Mouse (Mus musculus) embryo, embryonic 9.5 days (tissue): ENCODE measurements around the gene Rrp9.

Source experiments
- DNase-seq: peaks from one replicate; pipeline ENCODE4 v3.0.0-alpha.2; 2017; ENCODE audit errors: extremely low spot score

Rrp9 gene

DNA sequence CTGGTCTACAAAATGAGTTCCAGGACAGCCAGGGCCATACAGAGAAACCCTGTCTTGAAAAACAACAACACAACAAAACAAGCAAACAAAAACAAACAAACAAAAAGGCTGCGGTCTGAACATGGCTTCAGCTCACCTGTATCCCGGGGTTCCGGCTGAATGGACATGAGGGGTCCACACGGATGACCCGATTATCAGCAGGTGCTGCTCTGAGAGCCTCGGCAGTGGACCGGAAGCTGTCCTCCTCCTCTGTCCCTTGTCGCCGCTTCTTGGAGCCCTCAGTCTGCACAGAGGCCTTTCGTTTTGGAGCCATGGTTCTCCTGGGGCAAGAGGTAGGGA is at the start of gene Rrp9:
Gene Rrp9 (plus strand): TSS at position 301 of the 339 bp plus-strand sequence.
- DNase-seq: no peak

DNA sequence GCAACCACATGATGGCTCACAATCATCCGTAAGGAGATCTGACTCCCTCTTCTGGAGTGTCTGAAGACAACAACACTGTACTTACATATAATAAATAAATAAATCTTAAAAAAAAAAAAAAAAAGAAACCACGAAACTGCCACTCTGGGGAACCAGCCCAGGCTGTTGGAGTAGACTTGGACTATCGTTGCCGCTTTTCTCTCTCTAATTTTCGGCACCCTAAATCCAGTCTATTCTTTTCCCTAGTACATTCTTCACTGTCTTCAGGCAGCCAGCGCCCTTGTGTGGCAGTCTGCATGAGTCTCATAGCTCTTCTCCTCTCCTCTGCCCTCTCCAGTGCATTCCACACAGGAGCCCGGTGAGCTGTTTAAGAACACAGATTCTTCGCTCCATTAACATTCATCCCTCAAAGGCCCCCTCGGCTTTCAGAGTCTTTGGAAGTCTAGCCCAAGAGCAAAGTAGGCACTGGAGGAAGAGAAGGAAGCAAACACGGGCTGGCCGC is 47.0 kb upstream of the Rrp9 start:
- DNase-seq: no peak

DNA sequence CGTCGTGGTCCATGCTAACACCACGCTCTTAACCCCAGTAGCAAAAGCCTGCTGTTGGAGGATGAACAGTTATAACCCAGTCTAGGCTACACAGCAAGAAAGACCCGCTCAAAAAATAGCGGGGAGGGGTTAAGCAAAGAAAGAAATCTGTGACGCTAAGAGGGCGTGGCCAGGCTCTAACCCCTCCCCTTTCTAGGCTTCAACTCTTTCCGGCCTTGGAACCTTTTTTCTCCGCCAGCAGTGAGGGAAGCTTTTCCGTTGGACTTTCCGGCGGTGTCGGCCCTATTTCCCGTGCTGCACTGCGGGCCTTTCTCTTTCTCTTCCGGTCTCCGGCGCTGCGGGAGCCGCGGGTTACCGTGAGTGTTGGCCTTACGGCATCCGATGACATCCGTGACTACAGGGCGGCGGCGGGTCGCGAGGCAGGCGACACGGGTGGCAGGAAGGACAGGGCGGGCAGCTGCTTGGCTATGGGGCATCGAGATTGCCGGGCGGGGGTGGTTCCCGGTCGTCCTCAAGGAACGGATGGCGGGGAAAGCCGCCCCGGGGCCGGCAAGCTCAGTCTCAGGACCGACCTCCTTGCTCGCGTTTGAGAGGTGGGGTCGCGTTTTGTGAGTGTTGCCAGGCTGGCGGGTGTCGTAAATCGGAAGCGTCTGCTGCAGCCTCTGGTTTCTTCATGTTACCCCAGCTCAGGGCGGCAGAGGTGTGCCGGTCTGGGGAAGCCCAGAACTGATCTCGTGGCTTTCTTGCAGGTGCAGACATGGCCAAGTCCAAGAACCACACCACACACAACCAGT is 46.3 kb upstream of the Rrp9 start, which contains the start of gene Rpl29:
Gene Rpl29 (plus strand): TSS at position 234 of the 794 bp plus-strand sequence.
- DNase-seq: peak; percentile 98

DNA sequence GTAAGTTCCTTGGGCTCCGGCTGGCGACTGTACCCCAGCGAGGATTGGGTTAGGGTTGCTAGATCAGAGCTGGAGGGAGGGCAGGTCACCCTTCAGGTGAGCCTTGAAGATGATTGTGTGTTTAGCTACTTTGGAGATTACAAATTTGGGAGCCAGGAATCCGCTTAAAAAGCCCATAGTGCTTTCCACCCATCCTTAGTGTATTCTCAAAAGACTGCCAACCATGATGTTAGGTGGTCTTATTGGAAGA is 45.8 kb upstream of the Rrp9 start:
- DNase-seq: no peak

DNA sequence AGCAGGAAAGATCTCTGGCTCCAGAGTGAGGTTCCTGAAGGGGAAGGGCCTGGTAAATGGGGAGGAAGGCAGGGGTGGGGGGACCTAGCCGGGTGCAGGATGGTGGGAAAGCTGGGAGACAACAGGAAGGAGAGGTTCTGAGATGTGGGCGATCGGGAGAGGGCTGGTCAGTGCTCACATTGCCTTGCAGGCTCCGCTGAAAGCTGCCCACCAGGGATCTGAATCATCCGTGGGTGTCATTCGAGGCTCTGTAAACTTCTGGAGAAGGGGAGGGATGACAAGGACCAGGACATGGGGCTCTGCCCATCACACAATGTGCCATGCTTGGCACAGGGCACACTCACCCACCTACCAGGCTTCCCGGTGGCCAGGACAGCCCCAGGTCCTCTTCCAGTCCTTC is 42.4 kb upstream of the Rrp9 start:
- DNase-seq: no peak

DNA sequence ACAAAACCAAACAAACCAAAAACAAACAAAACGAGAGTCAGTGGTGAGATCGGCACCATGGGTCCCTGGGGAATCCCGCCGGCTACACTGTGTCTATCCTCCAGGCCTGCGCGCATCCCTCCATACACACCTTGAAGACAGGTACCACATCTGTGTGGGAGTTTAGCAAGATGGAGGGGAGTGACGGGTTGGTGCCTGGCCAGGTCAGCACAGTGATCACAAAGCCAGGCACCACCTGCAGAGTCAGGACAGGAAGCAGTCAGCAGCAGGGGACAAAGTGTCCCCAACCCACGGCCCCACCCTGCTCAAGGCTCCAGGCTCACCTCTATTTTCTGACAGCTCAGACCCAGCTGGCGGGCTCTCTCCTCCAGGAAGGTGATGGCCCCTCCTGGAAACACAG is 39.2 kb upstream of the Rrp9 start:
- no peak for DNase-seq

DNA sequence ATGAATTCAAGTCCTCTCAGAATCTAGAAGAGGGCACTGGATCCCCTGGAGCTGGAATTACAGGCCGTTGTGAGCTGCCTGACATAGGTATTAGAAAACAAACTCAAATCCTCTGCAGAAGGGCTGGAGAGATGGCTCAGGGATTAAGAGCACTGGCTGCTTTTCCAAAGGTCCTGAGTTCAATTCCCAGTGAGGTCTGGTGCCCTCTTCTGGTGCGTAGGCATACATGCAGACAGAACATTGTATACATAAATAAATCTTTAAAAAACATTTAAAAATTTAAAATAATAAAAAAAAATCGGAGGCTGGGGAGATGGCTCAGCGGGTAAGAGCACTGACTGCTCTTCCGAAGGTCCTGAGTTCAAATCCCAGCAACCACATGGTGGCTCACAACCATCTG is 33.1 kb upstream of the Rrp9 start:
- no peak for DNase-seq

DNA sequence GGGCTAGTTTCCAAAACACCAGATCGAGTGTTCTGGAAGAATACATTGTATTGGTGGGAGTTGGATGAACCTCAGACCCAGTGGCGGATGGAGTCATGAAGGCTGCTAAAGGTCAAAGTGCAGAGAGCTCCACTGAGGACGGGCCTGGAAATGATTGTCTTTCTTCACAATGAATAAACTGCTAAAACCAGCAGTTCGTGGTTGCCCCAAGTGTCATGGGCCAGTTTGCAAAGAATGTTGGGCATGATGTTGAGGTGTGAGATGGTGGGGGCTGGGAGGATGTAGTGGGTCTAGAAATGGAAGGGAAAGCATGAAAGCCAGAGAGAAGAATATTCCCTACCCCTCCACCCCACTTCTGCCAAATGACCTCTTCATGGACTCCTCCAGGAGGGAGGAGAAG is 30.9 kb upstream of the Rrp9 start:
- DNase-seq: no peak

DNA sequence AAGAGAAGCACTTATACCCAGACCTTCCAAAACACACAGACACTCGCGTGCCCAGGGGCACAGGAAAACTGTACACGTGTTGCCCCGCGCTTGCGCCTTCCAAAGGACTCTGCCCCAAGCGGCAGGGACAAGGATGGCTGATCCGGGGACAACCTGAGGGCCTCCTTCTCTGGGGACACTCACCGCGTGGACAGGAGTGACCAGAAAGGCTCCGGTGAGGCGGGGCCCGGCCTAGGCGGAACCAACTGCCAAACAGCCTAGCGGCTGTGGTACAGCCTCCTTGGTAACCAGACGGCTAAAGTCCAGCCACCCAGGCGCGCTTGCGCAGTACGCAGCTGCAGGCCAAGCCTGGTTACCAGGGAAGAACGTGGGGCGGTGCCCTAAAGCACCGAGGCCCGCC is 28.4 kb upstream of the Rrp9 start, which contains the start of the genes Abhd14b and Abhd14a:
Gene Abhd14b (plus strand): TSS at position 112 of the 400 bp plus-strand sequence.
Gene Abhd14a (minus strand): TSS at position 331 of the 400 bp plus-strand sequence.
- DNase-seq: peak; percentile 91

DNA sequence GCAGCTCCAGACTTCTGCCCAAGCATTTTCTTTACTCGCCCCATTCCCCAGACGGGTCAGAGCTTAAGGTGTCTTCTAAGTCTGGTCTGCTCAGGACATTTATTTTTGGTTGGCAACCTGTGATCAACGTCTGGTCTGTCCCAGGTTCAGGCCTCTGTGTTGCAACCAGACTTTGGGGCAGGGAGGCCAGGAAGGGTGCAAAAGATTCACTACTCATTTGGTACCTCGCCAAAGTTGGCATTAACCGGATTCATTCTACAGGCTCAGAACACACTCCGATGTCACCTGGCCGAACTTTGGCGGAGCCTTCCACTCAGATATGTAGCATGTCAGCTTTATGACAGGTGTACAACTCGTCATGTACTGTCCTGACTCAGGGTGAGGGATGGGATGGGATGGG is 27.8 kb upstream of the Rrp9 start:
- DNase-seq: no peak

DNA sequence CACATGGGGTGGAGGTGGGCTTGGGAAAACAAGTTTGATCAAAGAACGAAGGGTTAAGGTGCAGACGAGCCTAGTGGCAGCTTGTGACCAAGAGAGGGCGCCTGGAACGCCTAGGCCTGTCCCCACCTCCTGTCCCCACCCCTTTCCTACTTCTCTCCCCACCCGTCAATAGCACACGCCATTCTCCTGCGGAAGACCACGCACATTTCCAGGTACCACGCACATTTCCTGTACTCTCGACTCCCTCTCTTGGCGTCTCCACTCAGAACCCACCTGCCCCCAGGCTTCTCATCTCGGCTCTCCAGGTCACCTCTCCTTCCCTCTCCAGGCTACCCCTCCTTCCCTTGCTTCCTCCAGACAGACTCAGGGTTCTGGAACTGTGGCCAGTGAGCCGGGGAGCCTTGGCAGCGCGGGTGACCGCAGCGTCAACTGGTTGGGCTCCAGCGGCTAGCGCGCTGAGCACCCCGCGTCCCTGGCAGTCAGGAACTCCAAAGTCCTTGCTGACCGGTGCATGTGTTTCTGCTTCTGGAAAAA is 27.2 kb upstream of the Rrp9 start:
- DNase-seq: peak; percentile 70

DNA sequence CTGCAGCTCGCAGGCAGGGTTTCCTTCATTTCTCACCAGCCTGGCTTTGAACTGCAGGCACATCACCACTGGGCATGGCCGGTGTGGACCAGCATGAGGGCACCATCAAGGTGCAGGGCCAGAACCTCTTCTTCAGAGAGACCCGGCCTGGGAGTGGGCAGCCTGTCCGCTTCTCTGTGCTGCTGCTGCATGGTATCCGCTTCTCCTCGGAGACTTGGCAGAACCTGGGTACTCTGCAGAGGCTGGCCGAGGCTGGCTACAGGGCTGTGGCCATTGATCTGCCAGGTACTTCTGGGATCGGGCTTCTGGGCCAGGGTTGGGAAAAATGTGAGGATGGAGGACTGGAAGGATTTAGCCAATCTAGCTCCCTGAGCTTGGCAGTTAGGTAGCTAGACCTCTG is 25.8 kb upstream of the Rrp9 start:
- DNase-seq: no peak

DNA sequence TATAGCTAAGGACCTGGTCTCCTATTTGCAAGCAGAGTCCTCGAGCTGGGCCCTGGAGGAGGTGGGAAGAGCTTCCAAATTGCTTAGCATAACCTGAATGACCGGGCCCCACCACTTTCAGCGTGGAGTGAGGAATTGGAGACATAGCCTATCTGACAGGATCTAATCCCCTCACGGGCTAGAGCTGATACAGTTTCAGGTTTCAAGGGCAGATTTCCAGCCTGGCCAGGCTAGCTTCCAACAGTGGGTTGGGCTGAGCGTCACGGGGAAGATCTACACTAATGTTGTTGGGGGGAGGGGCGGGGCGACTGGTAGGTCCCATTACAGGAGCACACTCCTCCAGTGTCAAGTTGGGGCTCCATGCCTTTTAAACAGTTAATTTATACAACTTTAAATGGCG is 25.1 kb upstream of the Rrp9 start:
- DNase-seq: peak; percentile 59

DNA sequence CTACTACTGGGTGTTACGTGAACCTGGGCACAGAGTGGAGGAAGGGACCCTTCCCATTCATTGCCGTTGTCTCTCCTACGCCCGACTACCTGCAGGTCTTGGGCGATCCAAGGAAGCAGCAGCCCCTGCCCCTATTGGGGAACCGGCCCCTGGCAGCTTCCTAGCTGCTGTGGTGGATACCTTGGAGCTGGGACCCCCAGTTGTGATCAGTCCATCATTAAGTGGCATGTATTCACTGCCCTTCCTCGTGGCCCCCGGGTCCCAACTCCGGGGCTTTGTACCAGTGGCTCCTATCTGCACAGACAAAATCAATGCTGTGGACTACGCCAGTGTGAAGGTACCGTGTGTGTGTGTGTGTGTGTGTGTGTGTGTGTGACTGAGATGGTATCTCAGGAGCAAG is 24.5 kb upstream of the Rrp9 start:
- no peak for DNase-seq

DNA sequence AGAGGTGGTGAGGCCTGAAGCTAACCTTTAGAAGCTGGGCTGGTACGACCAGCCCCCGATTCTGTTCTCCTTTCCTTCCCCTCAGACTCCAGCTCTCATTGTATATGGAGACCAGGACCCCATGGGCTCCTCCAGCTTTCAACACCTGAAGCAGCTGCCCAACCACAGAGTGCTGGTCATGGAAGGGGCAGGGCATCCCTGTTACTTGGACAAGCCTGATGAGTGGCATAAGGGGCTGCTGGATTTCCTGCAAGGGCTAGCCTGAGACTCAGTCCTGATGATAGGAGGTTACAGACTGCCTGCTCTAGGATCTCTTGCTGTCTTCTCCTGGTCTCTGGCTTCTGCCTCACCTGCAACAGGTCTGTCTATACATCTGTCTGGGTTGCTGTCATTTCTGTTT is 23.9 kb upstream of the Rrp9 start:
- no peak for DNase-seq

DNA sequence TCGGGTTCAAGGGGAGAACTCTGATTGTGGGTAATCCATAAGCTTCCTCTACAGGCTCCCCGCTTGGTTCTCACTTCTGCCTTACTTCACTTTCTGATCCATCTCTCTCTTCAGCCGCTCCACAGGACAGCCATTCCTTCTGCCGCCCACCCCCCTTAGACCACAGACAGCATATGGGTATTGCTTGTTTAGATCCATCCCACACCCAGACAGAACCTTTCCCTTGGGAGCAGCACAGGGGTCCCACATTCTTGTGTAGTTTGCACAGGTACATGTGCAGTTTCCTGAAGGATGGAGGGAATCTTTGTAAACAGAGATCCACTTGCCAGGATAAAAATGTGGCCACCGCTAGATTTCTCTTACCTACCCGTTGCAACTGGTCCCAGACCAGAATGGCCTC is 23.4 kb upstream of the Rrp9 start:
- DNase-seq: no peak

DNA sequence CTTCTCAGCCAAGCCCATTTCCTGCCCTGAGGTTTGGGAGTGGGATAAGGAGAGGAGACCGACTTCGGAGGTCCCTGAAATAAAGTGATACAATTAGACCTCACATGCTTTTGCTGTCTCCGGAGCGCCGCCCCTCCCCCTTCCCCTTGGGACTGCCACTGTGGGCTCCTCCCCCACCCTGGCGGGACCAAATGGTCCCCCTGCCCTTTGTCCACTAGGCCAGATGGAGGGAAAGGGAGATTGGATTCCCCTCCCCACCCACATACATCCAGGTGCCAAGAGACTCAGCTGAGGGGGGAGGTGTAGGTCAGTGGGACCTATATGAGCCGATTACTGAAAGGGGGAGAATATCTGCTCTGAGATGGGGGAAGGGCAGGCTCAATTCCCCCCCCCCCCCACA is 22.9 kb upstream of the Rrp9 start:
- peak; percentile 87 for DNase-seq

DNA sequence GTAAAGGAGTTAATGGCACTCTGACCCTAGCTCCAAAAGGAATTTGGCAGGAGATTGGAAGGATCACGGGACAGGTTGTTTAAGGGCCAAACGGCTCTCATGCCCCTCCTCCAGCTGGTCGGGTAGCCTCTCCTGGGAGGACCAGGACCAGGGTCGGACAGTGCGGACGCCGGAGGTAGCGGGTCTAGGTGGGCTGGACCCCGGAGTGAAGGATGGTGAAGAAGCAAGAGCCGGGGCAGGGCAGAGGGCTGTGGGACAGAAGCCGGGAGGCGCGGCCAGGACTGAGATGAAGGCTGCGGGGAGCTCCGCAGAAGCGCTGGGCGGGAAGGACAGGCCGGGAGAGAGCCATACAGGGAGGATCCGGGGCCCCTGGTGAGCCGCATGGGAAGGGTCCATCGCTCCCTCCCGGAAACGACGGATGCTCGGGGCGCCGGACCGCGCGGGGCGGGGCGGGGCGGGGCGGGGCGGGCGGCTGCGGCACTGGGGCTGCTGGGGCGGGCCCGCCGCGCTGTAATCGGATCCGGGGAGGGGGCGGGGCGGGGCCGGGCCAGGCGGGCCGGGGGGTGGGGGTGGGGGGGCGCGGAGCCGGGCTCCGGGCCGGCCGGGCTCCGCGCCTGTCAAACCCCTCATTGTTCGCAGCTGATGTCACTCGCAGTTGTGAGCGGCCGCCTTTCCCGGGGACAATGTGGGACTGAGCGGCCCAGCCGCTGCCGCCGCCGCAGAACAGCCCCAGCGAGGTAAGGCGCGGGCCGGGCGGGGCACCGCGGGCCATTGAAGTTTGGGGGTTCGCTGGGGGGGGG is 22.3 kb upstream of the Rrp9 start, which contains the start of gene Pcbp4:
Gene Pcbp4 (plus strand): TSS at position 21 of the 800 bp plus-strand sequence.
- DNase-seq: peak; percentile 93

DNA sequence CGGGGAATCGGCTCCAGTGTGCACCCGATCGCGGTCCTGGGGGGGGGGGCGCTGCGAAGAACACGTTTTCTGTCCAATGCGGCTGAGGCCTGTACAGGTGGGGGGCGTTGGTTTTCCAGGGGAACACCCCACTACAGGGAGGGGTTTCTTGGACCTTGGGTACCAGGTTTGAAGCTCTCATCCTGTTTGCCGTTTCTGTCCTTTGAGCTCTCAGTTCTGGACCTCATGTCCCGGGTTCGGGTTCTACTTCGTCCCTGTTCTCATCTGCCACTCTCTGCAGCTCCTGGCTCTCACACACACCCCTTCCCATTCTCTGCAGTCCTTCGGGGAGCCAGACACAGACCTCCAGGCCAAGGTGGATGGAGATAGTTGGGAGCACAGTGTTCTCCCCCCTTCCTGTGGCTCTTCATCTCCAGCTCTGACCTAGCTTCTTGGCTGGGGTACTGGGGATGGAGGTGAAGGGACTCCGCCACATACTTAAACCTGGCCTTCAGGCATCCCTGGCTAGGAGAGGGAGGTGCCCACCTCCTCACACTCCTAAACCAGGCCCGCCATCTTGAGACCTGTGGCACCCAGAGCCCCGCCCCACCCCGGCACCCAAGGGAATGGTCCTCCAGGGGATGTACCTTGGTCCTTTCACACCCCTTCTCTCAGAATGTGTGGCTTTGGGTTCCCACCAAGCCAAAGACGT is 21.5 kb upstream of the Rrp9 start:
- peak; percentile 71 for DNase-seq

DNA sequence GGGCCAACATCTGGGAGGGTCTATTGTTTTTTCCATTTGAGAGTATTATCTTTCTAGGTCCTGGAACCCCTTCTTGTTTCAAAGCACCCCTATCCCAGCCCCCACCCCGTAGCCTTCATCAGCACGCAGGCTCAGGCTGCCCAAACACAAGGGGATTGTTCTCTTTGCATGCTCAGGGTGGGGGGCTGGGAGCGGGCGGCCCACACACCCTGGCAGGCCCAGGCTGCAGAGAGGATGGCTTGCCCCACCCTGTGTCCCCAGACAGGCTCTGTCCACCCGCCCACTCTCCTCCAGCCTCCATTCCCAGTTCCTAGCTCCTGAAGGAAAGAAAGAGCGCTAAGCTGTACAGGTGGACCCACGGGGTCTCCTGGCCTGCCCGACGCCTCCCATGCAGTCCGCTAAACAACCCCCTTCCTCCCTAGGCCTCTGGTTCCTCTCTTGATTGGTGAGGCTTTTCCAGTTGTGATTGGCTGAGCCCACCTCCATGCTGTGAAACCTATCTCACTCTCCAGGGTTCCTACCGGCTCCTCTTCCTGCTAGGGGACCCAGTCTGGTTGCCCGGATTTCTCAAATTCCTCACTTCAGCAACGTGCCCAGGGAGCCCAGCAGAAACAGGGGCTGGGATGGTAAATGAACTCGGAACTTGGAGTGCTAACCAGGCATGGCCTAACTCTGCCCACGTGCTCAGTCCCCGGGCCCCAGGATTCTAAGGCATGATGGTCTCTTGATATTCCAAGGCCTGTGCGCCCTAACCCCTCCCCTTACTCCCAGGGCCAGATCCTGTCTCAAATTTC is 20.7 kb upstream of the Rrp9 start:
- peak; percentile 78 for DNase-seq
